Mouse (Mus musculus): ENCODE results near the gene Gm9821. TPM values are rescaled to one million over a fixed set of nuclear protein-coding genes. Genes with fewer than 3 reads are reported as not detected.

Gene Gm9821
- total RNA-seq, 1 experiment from 2014 or later: 0.25 TPM

GRCm38 (mm10) chr2:91980245-91980644 is 34.7 kb downstream of the Gm9821 start:
- ATAC-seq (replicated peaks in 1 of 2; ENCODE audit: insufficient read depth in 1 of 2, low FRiP score in 2 of 2, low TSS enrichment in 1 of 2, low read depth in 1 of 2, poor library complexity in 2 of 2, severe bottlenecking in 2 of 2): no peak

- ATAC-seq (replicated peaks in 1 of 2; ENCODE audit: insufficient read depth in 1 of 2, low FRiP score in 2 of 2, low TSS enrichment in 1 of 2, low read depth in 1 of 2, poor library complexity in 2 of 2, severe bottlenecking in 2 of 2): no peak
Observed at GRCm38 (mm10) chr2:91980830-91981229, 35.3 kb downstream of the Gm9821 start.

- ATAC-seq (replicated peaks in 1 of 2; ENCODE audit: insufficient read depth in 1 of 2, low FRiP score in 2 of 2, low TSS enrichment in 1 of 2, low read depth in 1 of 2, poor library complexity in 2 of 2, severe bottlenecking in 2 of 2): peak; percentile 90 to 91
Observed at GRCm38 (mm10) chr2:91984439-91984838, 38.9 kb downstream of the Gm9821 start.

- ATAC-seq (replicated peaks in 1 of 2; ENCODE audit: insufficient read depth in 1 of 2, low FRiP score in 2 of 2, low TSS enrichment in 1 of 2, low read depth in 1 of 2, poor library complexity in 2 of 2, severe bottlenecking in 2 of 2): peak; percentile 8 to 18; a peak in 1 of 4 replicates
Observed at GRCm38 (mm10) chr2:91984906-91985525, 39.5 kb downstream of the Gm9821 start.

GRCm38 (mm10) chr2:91986071-91986470 is 40.6 kb downstream of the Gm9821 start:
- ATAC-seq (replicated peaks in 1 of 2; ENCODE audit: insufficient read depth in 1 of 2, low FRiP score in 2 of 2, low TSS enrichment in 1 of 2, low read depth in 1 of 2, poor library complexity in 2 of 2, severe bottlenecking in 2 of 2): peak; percentile 34 to 47; a peak in 3 of 4 replicates

- ATAC-seq (replicated peaks in 1 of 2; ENCODE audit: insufficient read depth in 1 of 2, low FRiP score in 2 of 2, low TSS enrichment in 1 of 2, low read depth in 1 of 2, poor library complexity in 2 of 2, severe bottlenecking in 2 of 2): peak; percentile 8 to 61; a peak in 2 of 4 replicates
Observed at GRCm38 (mm10) chr2:91987542-91987941, 42.0 kb downstream of the Gm9821 start.

- no peak for ATAC-seq (replicated peaks in 1 of 2; ENCODE audit: insufficient read depth in 1 of 2, low FRiP score in 2 of 2, low TSS enrichment in 1 of 2, low read depth in 1 of 2, poor library complexity in 2 of 2, severe bottlenecking in 2 of 2)
Observed at GRCm38 (mm10) chr2:91989750-91990149, 44.2 kb downstream of the Gm9821 start.

- no peak for ATAC-seq (replicated peaks in 1 of 2; ENCODE audit: insufficient read depth in 1 of 2, low FRiP score in 2 of 2, low TSS enrichment in 1 of 2, low read depth in 1 of 2, poor library complexity in 2 of 2, severe bottlenecking in 2 of 2)
Observed at GRCm38 (mm10) chr2:91993409-91993808, 47.9 kb downstream of the Gm9821 start.

- no peak for ATAC-seq (replicated peaks in 1 of 2; ENCODE audit: insufficient read depth in 1 of 2, low FRiP score in 2 of 2, low TSS enrichment in 1 of 2, low read depth in 1 of 2, poor library complexity in 2 of 2, severe bottlenecking in 2 of 2)
Observed at GRCm38 (mm10) chr2:91996006-91996405, 50.5 kb downstream of the Gm9821 start.

Other genes with a start within 250 kb of the Gm9821 start
- gene Atg13, start 235.1 kb upstream of the Gm9821 start, total RNA-seq (2017): 9.3 and 12.0 TPM in 2 replicates
- 18.9 and 32.3 TPM in 2 replicates for gene Harbi1, start 234.9 kb upstream of the Gm9821 start, total RNA-seq (2017)
- 19.8 and 40.4 TPM in 2 replicates for gene Ambra1, start 215.6 kb upstream of the Gm9821 start, total RNA-seq (2017)
- gene Chrm4, start 18.5 kb upstream of the Gm9821 start, total RNA-seq (2017): 0.56 TPM in 1 of 2 replicates, not detected in the other
- gene Mdk, start 13.4 kb upstream of the Gm9821 start, total RNA-seq (2017): 2.0 TPM in 1 of 2 replicates, not detected in the other
- 78.3 and 145 TPM in 2 replicates for gene Dgkz, start 30.2 kb downstream of the Gm9821 start, total RNA-seq (2017)
- not detected in 2 replicates for gene Creb3l1, start 78.8 kb downstream of the Gm9821 start, total RNA-seq (2017)
- gene Phf21a, start 147.4 kb downstream of the Gm9821 start, total RNA-seq (2017): 52.3 and 64.3 TPM in 2 replicates